Comparison of ENCODE assay signal across 12 mouse cellular contexts in the genomic region with DNA sequence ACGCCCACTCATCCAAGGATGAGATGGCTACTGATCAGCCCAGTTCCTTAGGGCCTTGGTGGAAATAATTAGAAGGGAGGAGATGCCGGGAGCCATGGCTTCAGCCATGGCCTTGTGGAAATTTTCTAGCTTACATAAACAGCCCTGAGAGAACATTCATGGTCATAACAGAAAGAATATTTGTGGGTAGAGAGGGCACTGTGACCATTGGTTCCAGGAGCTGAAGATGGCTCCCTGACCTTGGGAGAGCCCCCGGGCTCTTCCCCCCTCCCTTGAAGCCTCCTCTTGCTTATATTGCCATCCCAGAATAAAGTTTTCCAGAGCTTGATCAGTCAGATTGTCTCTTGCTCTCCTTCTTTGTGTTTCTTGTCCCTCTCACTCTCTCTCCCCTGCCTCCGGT. TPM values are rescaled to one million over a fixed set of nuclear protein-coding genes. Genes with fewer than 3 reads are reported as not detected.
DNase-seq lines count a peak whose midpoint lies in the region.
"Not testable (repeated sequence)": the region's sequence is repeated elsewhere in the genome, so short reads cannot be mapped to it uniquely, and the experiment has no call there.
"Had no signal": no experiment of that assay in that cellular context is flagged by ENCODE, and none has a peak within 500 bp of the region (broad histone marks: within the 10 kb centered on the region; RNA-seq: fewer than 3 reads in every experiment).

No protein-coding gene starts in this region.

- H3K4me1 ChIP-seq in heart, embryonic 10.5 days, result not testable (repeated sequence)

- H3K36me3 ChIP-seq in heart, embryonic 10.5 days, result not testable (repeated sequence)

- not testable (repeated sequence) for H3K27me3 ChIP-seq in heart, embryonic 10.5 days (ENCODE audit: insufficient read depth, poor library complexity, severe bottlenecking)

- DNase-seq in adrenal gland, adult (ENCODE audit: inconsistent age in 2 of 2, low spot score in 1 of 2), result peak; percentile 34 to 71
- peak; percentile 25 for DNase-seq in heart, embryonic 10.5 days (ENCODE audit: low spot score)
- peak; percentile 74 for DNase-seq in ovary, adult 18-20 months (ENCODE audit: low spot score)
- DNase-seq in ovary, postnatal 36 days (ENCODE audit: low spot score), result peak; percentile 54

- H3K27ac ChIP-seq in heart, embryonic 10.5 days, result not testable (repeated sequence)

- WGBS in heart, embryonic 10.5 days, result 84% methylated on average over 4 of the region's 4 CpGs

- H3K9me3 ChIP-seq in heart, embryonic 10.5 days, result not testable (repeated sequence)

- H3K4me3 ChIP-seq in heart, embryonic 10.5 days, result not testable (repeated sequence)

RNA-seq across cellular contexts. Expression of a gene that starts 7.3 kb away (rescaled TPM):
- not detected in 2 replicates for polyA plus RNA-seq in heart, embryonic 10.5 days (2016; fragmentation: Nextera tagmentation; extraction: Ambion mirVana)
- polyA plus RNA-seq: activated CD4-positive, CD25-positive, alpha-beta regulatory T cell, adult 4 months; brain, embryonic 14.5 days; C2C12; CD4-positive, CD25-positive, alpha-beta regulatory T cell, adult 4 months; cerebellum, adult 2 months; G1E; Patski had no signal

RNA-seq across cellular contexts. Expression of a gene that starts 7.4 kb away (rescaled TPM):
- polyA plus RNA-seq in heart, embryonic 10.5 days (2016; fragmentation: Nextera tagmentation; extraction: Ambion mirVana), result not detected in 2 replicates
- polyA plus RNA-seq: activated CD4-positive, CD25-positive, alpha-beta regulatory T cell, adult 4 months; adrenal gland, adult 2 months; C2C12; CD4-positive, CD25-positive, alpha-beta regulatory T cell, adult 4 months; cerebellum, adult 2 months; G1E had no signal

RNA-seq across cellular contexts. Expression of a gene that starts 9.6 kb away (rescaled TPM):
- not detected in 2 replicates for polyA plus RNA-seq in heart, embryonic 10.5 days (2016; fragmentation: Nextera tagmentation; extraction: Ambion mirVana)
- polyA plus RNA-seq: activated CD4-positive, CD25-positive, alpha-beta regulatory T cell, adult 4 months; brain, embryonic 14.5 days; C2C12; cerebellum, adult 2 months; G1E; Patski had no signal

RNA-seq across cellular contexts. Expression of a gene that starts 18.8 kb away (rescaled TPM):
- polyA plus RNA-seq in heart, embryonic 10.5 days (2016; fragmentation: Nextera tagmentation; extraction: Ambion mirVana), result not detected in 2 replicates
- polyA plus RNA-seq: activated CD4-positive, CD25-positive, alpha-beta regulatory T cell, adult 4 months; adrenal gland, adult 2 months; brain, embryonic 14.5 days; C2C12; CD4-positive, CD25-positive, alpha-beta regulatory T cell, adult 4 months; cerebellum, adult 2 months; G1E; Patski had no signal

RNA-seq across cellular contexts. Expression of a gene that starts 19.5 kb away (rescaled TPM):
- polyA plus RNA-seq in heart, embryonic 10.5 days (2016; fragmentation: Nextera tagmentation; extraction: Ambion mirVana), result not detected in 2 replicates
- polyA plus RNA-seq: activated CD4-positive, CD25-positive, alpha-beta regulatory T cell, adult 4 months; adrenal gland, adult 2 months; brain, embryonic 14.5 days; C2C12; CD4-positive, CD25-positive, alpha-beta regulatory T cell, adult 4 months; cerebellum, adult 2 months; G1E; Patski had no signal
